Mouse (Mus musculus): Measurements from ENCODE around the gene Map3k7cl. TPM values are rescaled to one million over a fixed set of nuclear protein-coding genes. Genes with fewer than 3 reads are reported as not detected.

The Map3k7cl gene
- total RNA-seq, 4 experiments from 2014 or later: 0.25 to 0.47 (median 0.38) TPM

DNA sequence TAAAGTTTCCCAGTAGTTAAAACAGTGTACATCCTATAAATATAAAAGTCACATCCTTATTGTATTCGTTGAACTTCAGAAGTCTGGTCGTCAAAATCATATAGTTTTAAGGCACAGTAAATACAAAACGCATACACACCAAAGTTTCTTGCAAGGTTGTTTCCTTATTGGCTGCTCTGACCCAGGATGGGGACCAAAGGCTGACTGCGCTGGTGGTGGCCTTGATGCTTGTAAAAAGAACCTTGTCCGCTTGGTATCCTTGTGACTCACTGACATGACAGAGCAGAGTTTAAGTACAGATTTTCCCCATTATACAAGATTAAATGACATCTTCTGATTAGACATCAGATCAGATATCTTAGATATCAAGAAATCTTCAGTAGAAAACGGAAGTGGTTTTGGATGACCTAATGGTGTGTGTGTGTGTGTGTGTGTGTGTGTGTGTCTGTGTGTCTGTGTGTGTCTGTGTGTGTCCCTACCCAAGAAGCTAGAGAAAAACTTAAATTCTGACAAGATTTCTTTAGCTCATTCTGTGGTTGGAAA lies 82.2 kb downstream of the Map3k7cl start:
- no peak for DNase-seq (ENCODE audit: low spot score in 2 of 2)

DNA sequence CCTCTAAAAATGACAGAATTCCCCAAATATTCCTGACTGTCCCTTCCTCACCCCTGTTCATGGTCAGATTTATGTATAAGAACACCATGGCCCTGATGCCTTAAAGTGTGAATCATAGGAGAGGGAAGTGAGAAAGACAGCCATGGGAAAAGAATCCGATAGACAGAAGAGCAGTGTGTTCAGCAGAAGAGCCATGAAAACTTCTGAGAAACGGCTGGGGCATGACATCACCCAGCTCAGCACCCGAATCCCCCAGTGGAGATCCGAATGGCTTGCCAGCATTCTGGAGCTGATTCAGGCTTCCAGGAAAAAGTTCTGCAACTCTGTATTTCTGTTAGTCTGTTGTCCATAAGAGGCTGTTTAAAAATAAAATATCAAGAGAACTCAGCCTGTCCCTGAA lies 82.7 kb downstream of the Map3k7cl start:
- DNase-seq (ENCODE audit: low spot score in 2 of 2): no peak

DNA sequence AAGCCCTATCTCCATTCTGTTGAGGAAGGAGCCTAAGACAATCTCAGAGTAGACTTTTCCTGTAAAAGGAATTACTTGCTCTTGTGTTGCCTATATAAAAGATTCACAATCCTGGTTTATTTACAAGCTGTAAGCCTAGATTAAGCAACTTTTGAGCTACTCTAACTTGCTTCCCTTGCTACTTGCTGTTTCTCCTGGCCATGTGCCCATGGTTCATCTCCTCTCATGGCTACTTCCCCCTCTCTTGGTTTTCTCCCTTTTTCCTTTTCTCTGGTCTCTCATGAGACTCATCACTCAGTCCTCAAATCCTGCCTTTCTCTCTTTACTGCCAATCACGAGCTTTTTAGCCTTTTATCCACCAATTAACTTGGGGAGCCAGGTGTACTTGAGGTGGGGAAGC lies 85.0 kb downstream of the Map3k7cl start:
- no peak for DNase-seq (ENCODE audit: low spot score in 2 of 2)

DNA sequence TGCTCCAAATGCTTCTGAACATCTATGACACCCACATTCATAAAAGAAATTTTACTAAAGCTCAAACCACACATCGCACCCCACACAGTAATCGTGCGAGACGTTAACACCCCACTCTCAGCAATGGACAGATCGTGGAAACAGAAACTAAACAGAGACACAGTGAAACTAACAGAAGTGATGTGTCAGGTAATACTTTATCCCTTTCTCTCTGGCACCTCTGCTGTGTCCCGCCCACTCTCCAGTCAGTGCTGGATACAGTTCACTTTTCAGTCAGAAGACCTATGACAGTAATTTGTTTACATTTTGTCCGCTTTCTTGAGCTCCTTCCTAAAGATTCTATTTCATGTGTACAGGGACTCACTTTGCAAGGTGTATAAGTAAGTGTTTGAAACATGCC lies 89.1 kb downstream of the Map3k7cl start:
- no peak for DNase-seq (ENCODE audit: low spot score in 2 of 2)

DNA sequence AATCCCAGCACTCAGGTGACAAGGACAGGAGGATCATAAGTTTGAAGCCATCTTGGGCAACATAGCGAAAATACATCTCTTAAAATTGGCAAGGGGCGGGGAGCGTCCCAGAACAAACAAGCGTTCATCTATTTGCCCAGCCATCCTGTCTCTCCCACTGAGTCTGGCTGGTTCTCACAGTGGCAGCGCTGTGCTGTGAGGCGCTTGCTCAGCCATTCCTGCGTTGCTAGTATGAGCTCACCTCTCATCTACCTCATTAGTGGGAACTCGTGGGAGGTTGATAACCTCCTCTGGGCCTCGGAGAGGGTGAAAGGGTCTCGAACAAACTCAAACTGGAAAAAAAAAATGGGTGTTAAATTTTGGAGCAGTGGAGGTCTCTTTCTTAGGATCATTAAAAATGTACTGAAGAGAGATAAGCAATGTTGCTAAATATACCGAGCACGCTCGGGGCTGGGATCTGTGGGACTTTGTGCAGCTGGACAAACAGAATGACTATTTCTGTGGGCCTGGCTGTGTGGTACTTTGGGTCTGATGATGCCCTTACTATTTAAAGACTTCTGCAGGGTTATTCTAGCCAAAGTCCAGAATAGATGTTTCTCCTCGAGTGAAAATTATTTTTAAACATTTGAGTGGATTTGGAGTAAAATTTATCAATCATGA lies 91.1 kb downstream of the Map3k7cl start:
- no peak for DNase-seq (ENCODE audit: low spot score in 2 of 2)

Other genes starting within 250 kb of the Map3k7cl start
- gene N6amt1, start 199.1 kb upstream of the Map3k7cl start, total RNA-seq (2022): 10 to 100 TPM; 17.0 to 19.9 (median 18.5) TPM
- 10 to 100 TPM; 40.0 to 50.7 (median 44.1) TPM for gene Ltn1, start 120.7 kb upstream of the Map3k7cl start, total RNA-seq (2022)
- 10 to 100 TPM in 2 of 4 experiments, 1 to 10 TPM in 2; 8.7 to 11.8 (median 10.2) TPM for gene Rwdd2b, start 112.8 kb upstream of the Map3k7cl start, total RNA-seq (2022)
- gene Usp16, start 98.6 kb upstream of the Map3k7cl start, total RNA-seq (2022): 10 to 100 TPM; 43.4 to 53.5 (median 48.7) TPM
- 100 to 1,000 TPM; 174 to 197 (median 187) TPM for gene Cct8, start 57.5 kb upstream of the Map3k7cl start, total RNA-seq (2022)
- 10 to 100 TPM; 12.9 to 18.0 (median 14.2) TPM for gene Bach1, start 145.6 kb downstream of the Map3k7cl start, total RNA-seq (2022)

All from layer of hippocampus, adult 8-10 months (tissue).